Mouse (Mus musculus): ENCODE measurements around the gene Nme8.

DNA sequence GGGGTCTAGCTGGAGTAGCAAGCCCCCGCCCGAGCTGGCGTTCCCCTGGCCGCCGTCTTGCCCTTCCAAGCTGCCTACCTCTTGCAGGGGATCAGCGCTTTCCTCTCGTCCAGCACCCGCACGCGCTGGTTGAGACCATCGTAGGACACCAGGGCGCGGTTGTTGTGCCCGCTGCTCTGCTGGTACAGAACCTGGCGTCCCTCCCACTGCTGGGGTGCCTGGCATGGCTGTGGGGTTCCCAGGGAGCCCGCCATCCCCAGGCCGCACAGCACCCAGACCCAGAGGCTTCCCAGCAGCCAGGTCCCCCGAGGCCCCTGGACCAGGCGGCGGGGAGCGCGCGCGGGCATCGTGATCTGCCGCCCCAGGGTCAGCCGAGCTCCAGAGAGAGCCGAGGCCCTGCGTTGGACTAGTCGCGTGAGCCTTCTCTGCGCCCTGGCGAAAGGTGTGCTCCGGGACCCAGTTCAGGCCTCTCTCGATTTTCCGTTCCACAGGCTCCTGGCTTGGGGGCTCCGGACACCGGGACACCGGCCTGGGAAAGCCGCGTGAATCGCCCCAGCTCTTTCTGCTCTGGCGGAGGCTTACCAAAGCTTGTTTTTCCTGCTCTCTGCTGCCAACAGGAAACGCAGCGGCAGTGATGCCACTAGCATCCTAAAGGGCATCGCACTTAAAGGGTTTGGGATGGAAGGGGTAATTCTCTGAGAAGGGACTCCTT lies 78.2 kb downstream of the Nme8 start, which contains the start of gene Epdr1:
- TF ChIP-seq CTCF (IDR thresholded peaks at IDR 0.05; ENCODE audit: low read depth, low read length) (no peak), POLR2A (IDR thresholded peaks at IDR 0.05; ENCODE audit: extremely low read depth, insufficient read depth, low read length) (no peak)

All from liver, adult 2 months (tissue).